Mouse (Mus musculus): ENCODE results near the gene Kdsr. TPM values are rescaled to one million over a fixed set of nuclear protein-coding genes. Genes with fewer than 3 reads are reported as not detected.

The Kdsr gene
- 10 to 100 TPM; 28.9 to 35.3 TPM for total RNA-seq (2023)

DNA sequence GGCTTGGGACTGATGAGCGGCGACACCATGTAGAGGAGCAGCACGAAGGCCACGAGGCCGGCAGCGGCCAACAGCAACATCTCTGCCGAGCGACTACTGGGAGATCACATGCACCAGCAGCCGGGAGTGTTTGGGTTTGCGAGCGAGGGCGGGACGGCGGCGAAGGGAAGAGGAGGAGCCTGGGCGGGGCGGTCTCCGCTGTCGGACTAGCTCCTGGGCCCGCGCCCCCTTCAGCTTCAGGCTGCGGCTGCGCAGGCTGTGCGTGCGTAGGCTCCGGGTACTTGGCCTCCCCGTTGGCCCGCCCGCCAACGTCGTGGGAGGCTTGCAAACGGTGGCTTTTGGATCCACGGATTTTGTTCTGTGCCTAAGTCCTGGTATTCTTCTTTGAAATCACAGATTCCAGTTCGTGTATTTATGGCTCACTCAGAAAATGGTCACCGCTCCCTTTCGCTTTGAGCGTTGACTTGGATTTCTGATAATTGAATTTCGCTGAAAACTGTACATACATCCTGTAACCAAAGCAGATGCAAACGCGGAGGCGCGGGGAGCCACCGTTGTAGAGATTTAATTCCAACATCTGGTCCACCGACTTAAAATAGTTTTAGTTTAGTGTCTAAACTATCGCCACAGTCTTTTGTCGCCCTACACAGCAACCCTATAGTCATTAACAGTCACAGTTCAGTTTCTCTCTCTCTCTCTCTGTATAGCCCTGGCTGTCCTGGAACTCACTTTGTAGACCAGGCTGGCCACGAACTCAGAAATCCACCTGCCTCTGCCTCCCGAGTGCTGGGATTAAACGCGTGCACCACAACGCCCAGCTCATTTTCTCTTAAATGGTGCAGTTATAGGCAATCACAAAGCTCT is at the start of gene Kdsr:
Gene Kdsr, minus strand, starts transcription at position 156 of the 864 bp plus-strand sequence.

DNA sequence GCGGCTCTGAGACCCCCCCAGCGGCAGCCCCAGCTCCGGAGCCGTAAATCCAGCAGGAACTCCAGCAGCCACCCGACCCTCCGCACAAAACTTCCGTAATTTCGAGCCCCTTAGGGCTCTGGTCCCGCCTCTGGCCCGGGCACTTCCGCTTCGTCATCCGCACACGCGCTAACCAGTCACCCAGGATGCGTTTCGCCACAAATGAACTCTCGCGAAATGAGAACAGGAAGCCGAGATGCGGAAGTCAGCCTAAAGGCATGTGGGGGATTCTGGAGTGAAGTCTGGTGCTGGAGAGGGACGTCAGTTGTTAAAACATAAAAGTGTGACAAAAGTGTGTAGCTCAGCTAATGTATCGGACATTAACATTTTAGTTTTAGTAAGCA is 37.0 kb upstream of the Kdsr start, which contains the start of gene Vps4b:
Gene Vps4b, minus strand, starts transcription at position 187 of the 383 bp plus-strand sequence.

GRCm38 (mm10) chr1:106713621-106714529 is 45.7 kb downstream of the Kdsr start, which contains the start of gene Bcl2:
Bcl2 (minus strand) TSS chr1:106714274.

Other genes starting within 250 kb of the Kdsr start
- gene Bcl2, start 45.5 kb downstream of the Kdsr start, total RNA-seq (2023), result 100 to 1,000 TPM; 149 to 171 TPM
- 100 to 1,000 TPM; 106 to 122 TPM for gene Vps4b, start 37.0 kb upstream of the Kdsr start, total RNA-seq (2023)
- gene Serpinb5, start 101.4 kb upstream of the Kdsr start, total RNA-seq (2023), result not detected
- not detected for gene Serpinb12, start 174.7 kb upstream of the Kdsr start, total RNA-seq (2023)
- gene Serpinb13, start 221.3 kb upstream of the Kdsr start, total RNA-seq (2023), result not detected

Data from T-cell, adult 66 days (primary cell).